Mouse (Mus musculus) heart, embryonic 10.5 days (tissue): ENCODE data around the gene Aif1l. TPM values are rescaled to one million over a fixed set of nuclear protein-coding genes. Genes with fewer than 3 reads are reported as not detected.

Experiments
- DNase-seq: peaks from one replicate; pipeline ENCODE4 v3.0.0-alpha.2; 2017; ENCODE audit warnings: low spot score
- H3K27ac ChIP-seq: fragments of 300-500 bp; sonication (generic); 2 replicates; pipeline ENCODE4 v1.5.1; 2016; ENCODE audit warnings: mild to moderate bottlenecking
- H3K27me3 ChIP-seq: fragments of 300-500 bp; sonication (generic); 2 replicates; pipeline ENCODE4 v1.6.1; 2016; ENCODE audit warnings: mild to moderate bottlenecking; ENCODE audit not compliant: poor library complexity, insufficient read depth, severe bottlenecking
- H3K36me3 ChIP-seq: fragments of 300-500 bp; sonication (generic); 2 replicates; pipeline ENCODE4 v1.6.1; 2016; ENCODE audit warnings: mild to moderate bottlenecking, moderate library complexity
- H3K4me1 ChIP-seq: fragments of 300-500 bp; sonication (generic); 2 replicates; pipeline ENCODE4 v1.6.1; 2016; ENCODE audit warnings: mild to moderate bottlenecking
- H3K4me3 ChIP-seq: fragments of 300-500 bp; sonication (generic); 2 replicates; pipeline ENCODE4 v1.5.1; 2016; ENCODE audit warnings: mild to moderate bottlenecking, moderate library complexity
- H3K9me3 ChIP-seq: fragments of 300-500 bp; sonication (generic); 2 replicates; pipeline ENCODE4 v1.6.1; 2016; ENCODE audit warnings: mild to moderate bottlenecking, moderate library complexity
- WGBS: fragments of 180-500 bp; shearing (Covaris S2); methylation state at CpG from one replicate; pipeline ENCODE4 v1.1.7; 2016; 5-methylcytosine and 5-hydroxymethylcytosine counted together
- polyA plus RNA-seq: library from polyadenylated mRNA; unstranded; fragments of >200 nt; fragmentation: Nextera tagmentation; extraction: Ambion mirVana; gene quantifications from 2 replicates; pipeline ENCODE4 v1.2.1, GENCODE M21; 2016

Aif1l gene
- polyA plus RNA-seq, 1 experiment from 2014 or later, result 96.1 TPM

DNA sequence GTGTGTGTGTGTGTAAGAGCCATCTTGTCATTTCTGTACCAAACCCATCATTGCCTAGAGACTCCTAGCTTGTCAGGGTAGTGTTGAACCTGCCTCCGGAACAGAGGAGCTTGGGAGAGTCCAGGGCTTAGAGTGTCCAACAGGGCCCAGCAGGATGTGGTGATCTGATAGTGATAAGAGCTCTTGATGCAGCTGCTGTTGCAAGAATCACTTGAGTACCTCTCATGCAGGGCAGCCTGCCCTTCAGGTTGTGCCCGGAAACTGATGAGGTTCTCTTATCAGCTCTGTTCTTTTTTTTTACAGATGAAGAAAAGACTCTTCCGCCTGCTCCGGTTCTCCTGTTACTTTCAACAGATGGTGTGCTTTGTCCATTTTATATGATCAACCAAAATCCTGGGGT, 41.0 kb downstream of the Aif1l start:
- Histone ChIP-seq H3K36me3 (peaks cover 91% of the 10 kb centered on the region), H3K4me1 (no peaks in the 10 kb centered on the region), H3K9me3 (no peaks in the 10 kb centered on the region), H3K4me3 (no peak overlapping the region), H3K27me3 (no peaks in the 10 kb centered on the region), H3K27ac (no peak overlapping the region)
- DNase-seq, result no peak
- 79% methylated on average over 4 of the region's 4 CpGs for WGBS

DNA sequence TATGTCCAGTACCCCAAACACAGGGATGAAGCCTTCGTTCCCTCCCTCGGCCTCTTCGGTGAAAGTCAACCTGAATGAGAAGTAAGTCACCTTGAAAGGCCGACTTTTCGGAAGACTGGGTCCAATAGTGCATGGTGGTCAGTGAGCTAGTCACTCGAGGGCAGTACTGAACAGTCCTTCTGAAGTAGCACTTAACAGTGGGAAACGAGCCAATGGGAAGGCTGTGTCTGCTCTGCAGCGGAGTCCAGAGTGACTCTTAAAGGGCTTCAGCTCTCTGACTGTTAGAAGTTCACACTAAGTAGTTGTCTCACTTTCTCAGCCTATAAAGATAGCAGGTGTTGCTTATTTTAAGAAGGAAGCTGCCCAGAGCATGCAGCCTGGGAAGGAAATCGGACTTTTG, 45.0 kb downstream of the Aif1l start:
- no peaks in the 10 kb centered on the region for H3K27me3 ChIP-seq
- H3K27ac ChIP-seq, result no peak overlapping the region
- no peak overlapping the region for H3K4me3 ChIP-seq
- peaks cover 96% of the 10 kb centered on the region for H3K36me3 ChIP-seq
- no peaks in the 10 kb centered on the region for H3K4me1 ChIP-seq
- 91% methylated on average over 9 of the region's 9 CpGs for WGBS
- H3K9me3 ChIP-seq, result no peaks in the 10 kb centered on the region
- DNase-seq, result no peak

DNA sequence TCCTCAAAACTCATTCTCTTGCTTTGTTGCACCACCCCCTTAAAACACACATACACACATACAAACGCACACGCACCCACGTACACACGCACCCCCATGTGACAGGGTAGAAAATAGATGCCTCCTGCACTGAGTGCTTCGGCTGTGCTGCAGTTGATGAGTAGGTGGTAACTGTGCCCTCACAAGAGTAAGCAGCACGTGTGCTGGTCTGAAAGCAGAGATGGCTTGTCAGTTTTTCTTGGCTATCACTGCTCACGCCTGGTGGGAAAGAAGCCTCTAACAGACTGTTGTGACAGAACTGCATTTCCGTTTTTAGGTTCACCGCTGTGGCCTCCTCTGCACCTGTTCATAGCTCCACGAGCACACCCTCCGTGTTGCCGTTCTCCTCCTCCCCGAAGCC, 46.1 kb downstream of the Aif1l start:
- Histone ChIP-seq H3K4me3 (no peak overlapping the region), H3K27ac (no peak overlapping the region), H3K9me3 (no peaks in the 10 kb centered on the region), H3K36me3 (peaks cover 95% of the 10 kb centered on the region), H3K27me3 (no peaks in the 10 kb centered on the region), H3K4me1 (no peaks in the 10 kb centered on the region)
- no peak for DNase-seq
- WGBS, result 95% methylated on average over 13 of the region's 13 CpGs

DNA sequence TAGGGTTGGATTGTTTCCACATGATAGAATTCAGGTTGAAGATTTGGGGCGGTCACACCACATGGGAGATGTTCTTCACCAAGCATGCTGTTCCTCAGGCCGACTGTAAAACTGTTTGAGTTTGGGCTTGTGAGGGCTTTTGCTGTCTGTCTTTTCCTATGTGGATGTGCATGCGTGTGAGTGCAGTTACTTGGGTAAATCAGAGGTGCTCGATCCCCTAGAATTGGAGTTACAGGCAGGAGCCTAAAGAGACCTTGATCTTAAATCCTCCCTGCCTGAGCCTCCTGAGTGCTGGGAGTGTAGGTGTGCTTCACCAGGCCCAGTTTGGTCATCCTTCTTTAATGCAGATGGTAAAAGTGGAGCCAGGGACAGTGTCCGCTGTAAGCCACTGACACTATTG, 47.6 kb downstream of the Aif1l start:
- no peak overlapping the region for H3K27ac ChIP-seq
- peaks cover 89% of the 10 kb centered on the region for H3K36me3 ChIP-seq
- DNase-seq, result no peak
- H3K4me3 ChIP-seq, result no peak overlapping the region
- H3K9me3 ChIP-seq, result no peaks in the 10 kb centered on the region
- WGBS, result 91% methylated on average over 5 of the region's 5 CpGs
- no peaks in the 10 kb centered on the region for H3K4me1 ChIP-seq
- no peaks in the 10 kb centered on the region for H3K27me3 ChIP-seq

DNA sequence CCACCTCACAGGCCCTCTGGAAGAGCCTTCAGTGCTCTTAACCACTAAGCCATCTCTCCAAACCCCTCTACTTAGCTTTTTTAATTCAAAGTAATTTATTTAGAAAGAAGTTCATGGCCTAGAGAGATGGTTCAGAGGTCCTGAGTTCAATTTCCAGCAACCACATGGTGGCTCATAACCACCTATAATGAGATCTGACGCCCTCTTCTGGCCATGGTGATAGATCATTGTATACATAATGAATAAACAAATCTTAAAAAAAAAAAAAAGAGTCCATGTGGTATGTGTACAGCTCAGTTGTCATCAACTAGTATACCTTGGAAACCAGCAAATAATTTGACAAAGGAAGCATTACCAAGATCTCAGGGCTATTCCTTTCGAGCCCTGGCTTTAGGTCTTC, 48.5 kb downstream of the Aif1l start:
- peaks cover 89% of the 10 kb centered on the region for H3K36me3 ChIP-seq
- DNase-seq, result no peak
- 68% methylated on average over 2 of the region's 2 CpGs for WGBS
- no peaks in the 10 kb centered on the region for H3K4me1 ChIP-seq
- H3K27me3 ChIP-seq, result no peaks in the 10 kb centered on the region
- no peaks in the 10 kb centered on the region for H3K9me3 ChIP-seq
- H3K27ac ChIP-seq, result no peak overlapping the region
- H3K4me3 ChIP-seq, result no peak overlapping the region

DNA sequence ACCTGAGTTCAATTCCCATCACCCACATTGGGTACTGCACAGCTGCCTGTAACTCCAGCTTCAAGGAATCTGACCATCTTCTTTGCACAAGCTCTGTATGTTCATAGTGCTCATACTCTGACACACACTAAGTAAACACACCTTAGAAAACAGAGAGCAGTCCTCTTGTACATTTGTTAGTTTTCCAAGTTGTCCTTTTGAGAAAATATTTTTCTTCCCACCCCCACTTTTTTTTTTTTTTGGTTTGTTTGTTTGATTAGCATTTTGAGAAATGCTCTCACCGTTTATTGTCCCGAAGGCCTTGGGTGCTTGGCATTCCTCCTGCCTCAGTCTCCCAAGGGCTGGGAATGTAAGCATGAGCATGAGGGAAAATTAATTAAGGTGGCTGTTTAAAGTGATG, 58.4 kb downstream of the Aif1l start:
- no peak overlapping the region for H3K27ac ChIP-seq
- no peak for DNase-seq
- H3K9me3 ChIP-seq, result no peaks in the 10 kb centered on the region
- no peaks in the 10 kb centered on the region for H3K27me3 ChIP-seq
- H3K4me1 ChIP-seq, result no peaks in the 10 kb centered on the region
- no peak overlapping the region for H3K4me3 ChIP-seq
- peaks cover 89% of the 10 kb centered on the region for H3K36me3 ChIP-seq
- 92% methylated on average over 2 of the region's 2 CpGs for WGBS

DNA sequence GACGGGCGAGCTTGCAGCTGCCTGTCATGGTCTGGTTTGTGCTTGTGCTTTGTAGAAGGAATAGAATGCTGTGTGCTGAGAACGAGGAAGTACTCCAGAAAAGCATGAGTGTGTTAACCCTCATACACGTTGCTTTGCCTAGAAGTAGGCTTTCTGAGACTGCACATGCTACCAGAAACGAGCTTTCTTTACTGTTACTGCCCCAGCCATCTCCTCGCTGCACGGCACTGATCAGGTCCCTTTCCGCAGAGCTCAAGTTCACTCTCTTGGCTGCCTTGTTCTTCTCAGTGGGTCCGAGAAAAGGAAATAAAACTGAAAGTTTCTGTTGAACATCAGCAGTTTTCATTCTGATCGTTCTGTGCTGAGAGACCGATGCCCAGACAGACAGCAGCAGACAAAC, 58.8 kb downstream of the Aif1l start:
- no peaks in the 10 kb centered on the region for H3K27me3 ChIP-seq
- H3K36me3 ChIP-seq, result peaks cover 86% of the 10 kb centered on the region
- H3K4me1 ChIP-seq, result no peaks in the 10 kb centered on the region
- H3K27ac ChIP-seq, result no peak overlapping the region
- WGBS, result 88% methylated on average over 11 of the region's 11 CpGs
- H3K4me3 ChIP-seq, result no peak overlapping the region
- no peak for DNase-seq
- no peaks in the 10 kb centered on the region for H3K9me3 ChIP-seq

DNA sequence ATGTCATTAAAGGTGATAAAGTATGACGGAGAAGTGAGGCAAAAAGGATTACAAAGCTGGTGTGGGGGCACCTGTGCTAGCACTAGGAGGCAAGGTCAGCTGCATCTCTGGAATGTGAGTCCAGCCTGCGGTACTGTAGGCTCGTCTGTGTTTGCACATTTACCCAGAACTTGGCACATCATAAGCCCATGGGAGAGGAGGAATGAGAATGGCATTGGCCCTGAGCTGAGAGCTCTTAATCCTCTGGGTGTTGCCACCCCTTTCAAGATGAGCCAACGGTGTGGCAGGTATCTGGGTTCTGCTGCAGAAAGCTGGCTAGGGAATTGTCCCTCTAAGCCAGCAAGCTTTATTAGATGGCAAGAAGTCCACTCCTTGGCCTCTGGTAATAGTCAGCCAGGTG, 69.8 kb downstream of the Aif1l start:
- 76% methylated on average over 4 of the region's 4 CpGs for WGBS
- Histone ChIP-seq H3K9me3 (no peaks in the 10 kb centered on the region), H3K36me3 (peaks cover 91% of the 10 kb centered on the region), H3K27ac (no peak overlapping the region), H3K4me1 (no peaks in the 10 kb centered on the region), H3K4me3 (no peak overlapping the region), H3K27me3 (no peaks in the 10 kb centered on the region)
- DNase-seq, result no peak

DNA sequence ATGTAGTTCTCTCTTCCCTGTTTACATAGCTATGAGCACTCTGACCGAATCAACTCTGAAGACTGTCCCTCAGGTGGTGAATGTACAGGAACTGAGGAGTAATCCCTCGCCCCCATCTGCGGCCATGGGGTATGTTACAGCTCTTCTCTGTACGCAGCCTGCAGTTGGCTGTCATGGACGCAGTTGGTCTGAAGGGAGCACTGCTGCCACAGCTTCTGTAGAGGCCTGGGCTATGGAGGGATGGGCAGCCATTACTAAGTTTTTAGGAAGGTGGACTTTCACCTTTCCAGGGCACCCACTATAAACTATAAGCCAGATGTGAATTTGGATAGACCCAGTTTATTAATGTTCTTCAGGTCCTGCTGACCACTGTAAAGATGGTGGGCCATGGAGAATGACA, 70.3 kb downstream of the Aif1l start:
- H3K36me3 ChIP-seq, result peaks cover 94% of the 10 kb centered on the region
- no peak overlapping the region for H3K27ac ChIP-seq
- no peaks in the 10 kb centered on the region for H3K9me3 ChIP-seq
- no peaks in the 10 kb centered on the region for H3K27me3 ChIP-seq
- no peak for DNase-seq
- H3K4me3 ChIP-seq, result no peak overlapping the region
- H3K4me1 ChIP-seq, result no peaks in the 10 kb centered on the region
- 90% methylated on average over 5 of the region's 5 CpGs for WGBS

Other genes with a start within 250 kb of the Aif1l start
- 0.06 TPM in 1 of 2 replicates, not detected in the other for gene Qrfp, start 139.6 kb upstream of the Aif1l start, polyA plus RNA-seq
- 0.12 and 0.36 TPM in 2 replicates for gene Fibcd1, start 104.1 kb upstream of the Aif1l start, polyA plus RNA-seq
- gene Lamc3, start 62.8 kb upstream of the Aif1l start, polyA plus RNA-seq, result 1.7 and 2.2 TPM in 2 replicates
- 76.5 and 83.8 TPM in 2 replicates for gene Nup214, start 24.3 kb downstream of the Aif1l start, polyA plus RNA-seq
- 37.7 and 60.1 TPM in 2 replicates for gene Fam78a, start 134.7 kb downstream of the Aif1l start, polyA plus RNA-seq
- 10.9 and 12.9 TPM in 2 replicates for gene Plpp7, start 145.4 kb downstream of the Aif1l start, polyA plus RNA-seq
- 44.1 and 54.6 TPM in 2 replicates for gene Prrc2b, start 200.9 kb downstream of the Aif1l start, polyA plus RNA-seq